Mouse (Mus musculus) cerebellum, adult 2 months (tissue): Measurements from ENCODE around the gene Abcb5.

Source experiments
- CTCF ChIP-seq: fragments of 200-500 bp; IDR thresholded peaks from 2 replicates; pipeline ENCODE4 v1.5.1; 2011; ENCODE audit warnings: low read depth, mild to moderate bottlenecking, control low read depth, low read length, moderate library complexity, borderline replicate concordance; ENCODE audit not compliant: insufficient read depth
- POLR2A ChIP-seq: fragments of 200-500 bp; IDR thresholded peaks from 2 replicates; pipeline ENCODE4 v1.6.1; 2011; ENCODE audit warnings: low read length, control low read depth, borderline replicate concordance; ENCODE audit not compliant: insufficient read depth

DNA sequence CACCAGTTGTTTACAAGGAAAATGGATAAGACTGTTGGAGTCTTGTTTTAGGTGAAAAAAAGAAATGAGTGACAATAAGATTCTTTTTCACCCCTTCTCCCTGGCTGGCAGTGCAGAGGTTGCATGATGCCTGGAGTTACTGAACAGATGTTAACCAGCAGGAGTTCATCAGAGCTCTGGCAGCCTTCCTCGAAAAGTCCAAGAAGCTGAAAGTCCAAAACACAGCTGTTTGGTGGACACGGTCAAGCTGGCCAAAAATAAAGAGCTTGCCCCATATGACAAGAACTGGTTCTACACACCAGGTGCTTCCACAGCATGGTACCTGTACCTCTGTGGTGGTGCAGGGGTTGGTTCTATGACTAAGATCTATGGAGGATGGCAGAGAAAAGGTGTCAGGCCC is 78.3 kb downstream of the Abcb5 start:
- TF ChIP-seq POLR2A: no peak
- TF ChIP-seq CTCF: no peak
